Mouse (Mus musculus) heart, adult 2 months (tissue): ENCODE results near the gene C1ql1. TPM values are rescaled to one million over a fixed set of nuclear protein-coding genes. Genes with fewer than 3 reads are reported as not detected.

Experiments
- DNase-seq, 2 experiments: peaks; one replicate each; pipeline ENCODE4 v3.0.0; 2021
- H3K27ac ChIP-seq: fragments of 200-600 bp; 2 replicates; pipeline ENCODE4 v1.8.1; 2022
- H3K27me3 ChIP-seq: fragments of 200-500 bp; 2 replicates; pipeline ENCODE4 v1.6.1; 2012; ENCODE audit warnings: mild to moderate bottlenecking, low read length, inconsistent platforms, mixed read lengths; ENCODE audit not compliant: control insufficient read depth, insufficient read depth
- H3K36me3 ChIP-seq: fragments of 200-500 bp; 2 replicates; pipeline ENCODE4 v1.6.1; 2012; ENCODE audit warnings: low read length, inconsistent platforms; ENCODE audit not compliant: control insufficient read depth, insufficient read depth
- H3K4me1 ChIP-seq: fragments of 200-500 bp; 2 replicates; pipeline ENCODE4 v1.6.1; 2011; ENCODE audit warnings: low read length; ENCODE audit not compliant: control insufficient read depth, insufficient read depth
- H3K4me3 ChIP-seq: fragments of 200-600 bp; 2 replicates; pipeline ENCODE4 v1.8.1; 2022
- H3K79me2 ChIP-seq: fragments of 200-500 bp; replicated peaks from 2 replicates; pipeline ENCODE4 v1.6.1; 2012; ENCODE audit warnings: mild to moderate bottlenecking, inconsistent platforms, low read length, moderate library complexity, mixed read lengths; ENCODE audit not compliant: control insufficient read depth, insufficient read depth
- H3K9ac ChIP-seq: fragments of 200-500 bp; 2 replicates; pipeline ENCODE4 v1.6.1; 2012; ENCODE audit warnings: low read depth, mild to moderate bottlenecking, control low read depth, inconsistent platforms, low read length, mixed read lengths
- CTCF ChIP-seq: fragments of 200-600 bp; IDR thresholded peaks from 2 replicates; pipeline ENCODE4 v1.8.1; 2022; ENCODE audit warnings: antibody characterized with exemption, mild to moderate bottlenecking, moderate library complexity
- EP300 ChIP-seq: fragments of 200-500 bp; IDR thresholded peaks from 2 replicates; pipeline ENCODE4 v1.6.1; 2011; ENCODE audit warnings: low read depth, low read length, control low read depth; ENCODE audit not compliant: insufficient read depth
- POLR2A ChIP-seq: fragments of 200-500 bp; IDR thresholded peaks from 2 replicates; pipeline ENCODE4 v1.6.1; 2011; ENCODE audit warnings: mild to moderate bottlenecking, low read depth, low read length, control low read depth; ENCODE audit not compliant: insufficient read depth
- WGBS: fragments of 180-500 bp; shearing (Covaris S2); methylation state at CpG from one replicate; pipeline ENCODE4 v1.1.7; 2018; 5-methylcytosine and 5-hydroxymethylcytosine counted together
- intact Hi-C: fragments of 180-260 bp; cut with DNase I; formaldehyde crosslinking; loops from one replicate; pipeline ENCODE4 v1.15.1; 2025
- polyA plus RNA-seq: library from polyadenylated mRNA; depleted of rRNA; stranded (reverse); fragments of >200 nt; gene quantifications from 2 replicates; pipeline ENCODE4 v1.2.3, GENCODE M21; 2012
- total RNA-seq, 2 experiments: library from RNA; stranded (reverse); gene quantifications; 2 replicates each; pipeline ENCODE4 v1.2.3; 2021

Gene C1ql1
- total and polyA plus RNA-seq, 3 experiments, result 0.10 TPM; not detected in 2

DNA sequence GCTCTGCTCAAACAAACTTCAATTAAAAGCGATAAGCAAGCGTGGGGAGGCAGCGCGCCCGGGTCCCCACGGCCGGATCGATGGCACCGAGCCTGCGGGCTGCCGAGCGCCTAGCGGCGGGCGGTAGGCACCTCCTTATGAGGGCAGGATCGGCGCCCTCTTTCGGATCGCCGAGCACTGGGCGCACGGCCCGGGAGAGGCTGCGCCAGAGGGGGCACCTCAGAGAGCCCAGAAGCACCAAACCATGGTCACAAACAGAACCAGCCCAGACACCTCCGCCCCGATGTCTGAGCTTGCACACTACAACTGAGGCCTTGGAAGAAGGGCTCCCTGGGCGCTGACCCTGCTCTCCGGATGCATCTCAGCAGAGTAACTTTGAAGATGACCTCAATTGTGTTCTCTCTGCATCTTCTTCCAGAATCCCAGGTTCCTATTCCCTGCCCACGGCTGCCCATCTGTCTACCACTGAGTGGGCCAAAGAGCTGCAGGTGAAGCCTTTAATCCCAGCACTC, 43.7 kb upstream of the C1ql1 start:
- 6% methylated on average over 29 of the region's 29 CpGs for WGBS
- intact Hi-C loops, result loop anchor here (5.0 kb wide), 1 partner anchor 218 kb away; no protein-coding TSS in a partner anchor
- H3K27me3 ChIP-seq, result no peaks in the 10 kb centered on the region
- H3K36me3 ChIP-seq, result no peaks in the 10 kb centered on the region
- peak overlapping the region; percentile 50 for H3K4me3 ChIP-seq
- H3K79me2 ChIP-seq, result no peaks in the 10 kb centered on the region
- peak; percentile 52 to 63 for DNase-seq
- no peak overlapping the region for H3K27ac ChIP-seq
- TF ChIP-seq CTCF (peak; percentile 72), EP300 (no peak), POLR2A (no peak)
- no peaks in the 10 kb centered on the region for H3K4me1 ChIP-seq
- H3K9ac ChIP-seq, result peak overlapping the region; percentile 28

DNA sequence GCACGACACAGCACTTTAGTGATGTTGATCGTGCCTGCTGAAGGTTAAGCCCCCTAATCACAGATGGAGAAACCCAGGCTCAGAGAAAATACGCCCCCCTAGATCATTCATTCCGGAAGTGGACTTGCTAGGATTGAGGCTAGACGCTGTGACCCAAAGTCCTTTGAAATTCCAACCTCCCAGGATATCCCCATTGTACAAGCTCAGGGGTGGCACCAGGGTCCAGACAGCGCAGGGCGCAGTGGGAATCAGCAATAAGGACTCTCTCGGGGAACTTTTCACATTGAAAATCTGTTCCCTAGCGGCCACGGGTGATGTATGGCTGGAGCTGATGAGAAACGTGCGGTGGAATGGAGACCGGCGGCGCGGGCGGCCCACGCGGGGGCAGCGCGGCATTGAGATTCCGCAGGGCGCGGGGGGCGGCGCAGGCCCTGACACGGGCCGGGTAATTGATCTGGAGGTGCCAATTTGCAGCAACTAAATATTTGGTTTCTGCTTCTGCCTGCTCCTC, 43.2 kb upstream of the C1ql1 start:
- H3K79me2 ChIP-seq, result no peaks in the 10 kb centered on the region
- no peak for DNase-seq
- 18% methylated on average over 28 of the region's 28 CpGs for WGBS
- intact Hi-C loops, result loop anchor here (5.0 kb wide), 1 partner anchor 217 kb away; no protein-coding TSS in a partner anchor
- peak overlapping the region; percentile 50 for H3K4me3 ChIP-seq
- no peaks in the 10 kb centered on the region for H3K36me3 ChIP-seq
- TF ChIP-seq POLR2A (no peak), EP300 (no peak), CTCF (no peak)
- H3K4me1 ChIP-seq, result no peaks in the 10 kb centered on the region
- H3K27me3 ChIP-seq, result no peaks in the 10 kb centered on the region
- no peak overlapping the region for H3K27ac ChIP-seq
- peak overlapping the region; percentile 28 for H3K9ac ChIP-seq

DNA sequence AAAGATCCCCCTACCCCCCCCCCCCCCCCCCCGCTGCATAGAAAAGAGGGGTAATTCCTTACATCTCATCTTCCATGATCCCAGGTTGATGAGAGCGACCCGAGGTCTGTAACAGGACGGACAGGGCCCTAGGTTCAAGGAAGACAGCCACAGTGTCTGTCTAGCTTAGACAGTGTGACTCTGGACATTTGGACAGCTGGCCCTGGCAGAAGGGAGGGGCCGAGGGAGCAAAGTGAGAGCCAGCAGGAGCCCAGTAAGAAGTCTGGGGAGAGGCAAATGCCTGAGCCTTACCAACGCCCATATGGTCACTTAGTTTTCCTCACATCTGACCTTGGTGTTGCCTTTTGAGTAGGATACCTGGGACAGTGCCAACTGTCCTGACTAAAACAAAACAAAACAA, 38.7 kb upstream of the C1ql1 start:
- TF ChIP-seq CTCF, result no peak
- TF ChIP-seq EP300, result no peak
- TF ChIP-seq POLR2A, result no peak

DNA sequence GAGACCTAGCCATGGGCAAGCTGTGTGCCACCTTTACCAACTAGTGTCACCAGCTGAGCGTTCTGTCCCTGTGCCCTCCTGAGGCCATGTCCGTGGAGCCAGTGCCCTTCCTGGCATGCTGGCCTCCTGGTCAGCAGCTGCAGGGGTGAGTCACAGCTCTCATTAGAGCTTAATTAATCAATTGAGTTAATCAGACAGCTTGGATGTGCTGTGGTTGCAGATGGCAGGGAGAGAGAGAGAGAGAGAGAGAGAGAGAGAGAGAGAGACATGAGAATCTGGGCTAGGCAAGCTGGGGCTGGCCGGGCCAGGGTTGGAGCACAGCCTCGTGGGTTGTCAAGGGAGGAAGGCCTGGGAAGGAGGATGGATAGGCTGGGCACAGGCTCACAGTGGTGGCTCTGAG, 38.1 kb upstream of the C1ql1 start:
- Histone ChIP-seq H3K4me1 (no peaks in the 10 kb centered on the region), H3K27ac (no peak overlapping the region), H3K79me2 (no peaks in the 10 kb centered on the region), H3K36me3 (no peaks in the 10 kb centered on the region), H3K9ac (no peak overlapping the region), H3K4me3 (no peak overlapping the region), H3K27me3 (no peaks in the 10 kb centered on the region)
- intact Hi-C loops, result no loop called here
- 71% methylated on average over 4 of the region's 4 CpGs for WGBS
- TF ChIP-seq CTCF (no peak), EP300 (no peak), POLR2A (no peak)
- no peak for DNase-seq

More for the DNA sequence above, 38.7 kb upstream of the C1ql1 start:
- H3K79me2 ChIP-seq, result no peaks in the 10 kb centered on the region
- no peaks in the 10 kb centered on the region for H3K36me3 ChIP-seq
- H3K27me3 ChIP-seq, result no peaks in the 10 kb centered on the region
- intact Hi-C loops, result no loop called here
- WGBS, result 60% methylated on average over 6 of the region's 6 CpGs
- H3K9ac ChIP-seq, result no peak overlapping the region
- DNase-seq, result no peak
- no peaks in the 10 kb centered on the region for H3K4me1 ChIP-seq
- H3K27ac ChIP-seq, result no peak overlapping the region
- no peak overlapping the region for H3K4me3 ChIP-seq

DNA sequence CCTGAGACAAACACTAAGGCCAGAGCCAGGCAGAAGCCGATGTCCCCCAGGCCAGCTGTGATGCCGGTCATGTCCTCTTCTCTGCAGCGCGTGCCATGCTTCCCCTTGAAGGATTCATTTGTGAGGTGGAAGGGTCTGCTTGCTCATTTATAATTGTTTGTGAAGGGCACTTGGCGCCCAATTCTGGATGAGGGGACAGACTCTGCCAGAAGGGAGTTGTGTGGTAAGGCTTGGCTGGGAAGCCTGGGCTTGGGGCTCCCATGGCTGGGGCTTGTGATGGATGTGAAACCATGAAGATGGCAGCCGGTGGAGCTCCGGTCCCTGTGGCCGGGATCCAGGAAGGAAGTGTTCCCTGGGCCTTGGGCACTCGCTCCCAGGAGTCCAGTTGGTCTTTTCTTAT, 37.6 kb upstream of the C1ql1 start:
- intact Hi-C loops, result no loop called here
- no peak overlapping the region for H3K9ac ChIP-seq
- no peaks in the 10 kb centered on the region for H3K36me3 ChIP-seq
- no peak overlapping the region for H3K27ac ChIP-seq
- no peaks in the 10 kb centered on the region for H3K27me3 ChIP-seq
- 81% methylated on average over 9 of the region's 9 CpGs for WGBS
- H3K79me2 ChIP-seq, result no peaks in the 10 kb centered on the region
- no peak for TF ChIP-seq POLR2A
- no peak for TF ChIP-seq CTCF
- TF ChIP-seq EP300, result no peak
- no peaks in the 10 kb centered on the region for H3K4me1 ChIP-seq
- no peak for DNase-seq
- no peak overlapping the region for H3K4me3 ChIP-seq

DNA sequence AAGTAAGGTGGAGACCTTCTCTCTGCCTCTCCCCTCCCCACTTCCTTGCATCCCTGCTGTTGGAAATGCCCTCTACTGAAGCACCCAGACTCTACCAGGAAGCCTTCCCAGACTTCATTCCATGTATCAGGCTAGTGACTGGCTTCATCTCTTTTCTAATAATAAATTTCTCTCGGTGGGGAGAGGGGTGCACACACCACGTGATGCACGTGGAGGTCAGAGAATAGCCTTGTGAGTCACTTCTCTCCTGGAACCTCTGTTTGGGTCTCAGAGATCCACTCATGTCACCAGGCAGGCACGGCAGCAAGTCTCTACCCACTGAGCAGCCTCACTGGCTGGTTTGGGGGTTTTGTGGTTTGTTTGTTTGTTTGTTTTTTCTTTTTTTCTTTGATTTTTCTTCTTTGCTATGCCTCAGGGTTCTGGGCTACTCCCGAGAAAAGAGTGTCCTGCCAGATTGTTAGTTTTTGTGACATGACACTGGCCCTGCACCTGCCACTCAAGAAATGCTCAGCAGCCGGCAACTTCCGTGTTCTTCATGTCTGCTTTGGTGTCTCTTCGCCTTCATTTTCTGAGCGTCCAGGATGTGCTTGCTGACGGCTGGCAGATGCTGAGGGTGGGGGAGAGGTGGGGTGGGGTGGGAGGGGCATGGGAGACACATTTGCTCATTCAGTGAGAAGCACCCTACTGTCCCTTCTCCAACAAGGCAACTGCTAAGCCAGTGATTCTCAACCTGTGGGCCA, 34.8 kb upstream of the C1ql1 start:
- no peak for TF ChIP-seq CTCF
- TF ChIP-seq EP300, result no peak
- TF ChIP-seq POLR2A, result no peak

More for the DNA sequence above, 34.8 kb upstream of the C1ql1 start:
- no peak overlapping the region for H3K4me3 ChIP-seq
- H3K27me3 ChIP-seq, result no peaks in the 10 kb centered on the region
- no peaks in the 10 kb centered on the region for H3K36me3 ChIP-seq
- intact Hi-C loops, result no loop called here
- no peaks in the 10 kb centered on the region for H3K79me2 ChIP-seq
- WGBS, result 54% methylated on average over 10 of the region's 10 CpGs
- no peak for DNase-seq
- no peak overlapping the region for H3K27ac ChIP-seq
- H3K9ac ChIP-seq, result no peak overlapping the region
- no peaks in the 10 kb centered on the region for H3K4me1 ChIP-seq
